Mouse (Mus musculus) erythroid progenitor cell, adult 5-6 weeks (primary cell): ENCODE data around the gene Slx. TPM values are rescaled to one million over a fixed set of nuclear protein-coding genes. Genes with fewer than 3 reads are reported as not detected.
"Not testable (repeated sequence)": the region's sequence is repeated elsewhere in the genome, so short reads cannot be mapped to it uniquely, and the experiment has no call there.

Experiments
- ATAC-seq: replicated peaks from 2 replicates; pipeline ENCODE4 v1.8.0; 2016; ENCODE audit warnings: moderate number of reproducible peaks, mild to moderate bottlenecking, moderate TSS enrichment, inconsistent platforms; ENCODE audit not compliant: poor library complexity, low FRiP score, severe bottlenecking
- total RNA-seq, 2 experiments: library from RNA; stranded (forward) in 1 of 2; stranded (reverse) in 1 of 2; fragments of 150-400 nt in 1 of 2; fragments of 186-747, 209-891 nt in 1 of 2; gene quantifications; 2 replicates each; pipeline versions ENCODE4 v1.2.3 to v1.2.4; 2015 to 2017; ENCODE audit warnings: low replicate concordance in 2 of 2

Slx gene
- not detected in 2 replicates for total RNA-seq (2015; ENCODE audit: low replicate concordance)
- total RNA-seq (2017; ENCODE audit: low replicate concordance), result not detected in 2 replicates

- not testable (repeated sequence) for ATAC-seq
Observed at GRCm38 (mm10) chrX:26545465-26545864, at the start of gene Slx. Gene Slx (minus strand): TSS chrX:26545565.

Other genes with a start within 250 kb of the Slx start
- gene Gm2030, start 235.5 kb downstream of the Slx start, total RNA-seq (2015; ENCODE audit: low replicate concordance), result not detected in 2 replicates
- gene Gm2030, start 235.5 kb downstream of the Slx start, total RNA-seq (2017; ENCODE audit: low replicate concordance), result not detected in 2 replicates
- gene Gm14525, start 157.1 kb upstream of the Slx start, total RNA-seq (2015; ENCODE audit: low replicate concordance), result not detected in 2 replicates
- not detected in 2 replicates for gene Gm14525, start 157.1 kb upstream of the Slx start, total RNA-seq (2017; ENCODE audit: low replicate concordance)